Mouse (Mus musculus): ENCODE results near the gene Tepp. TPM values are rescaled to one million over a fixed set of nuclear protein-coding genes. Genes with fewer than 3 reads are reported as not detected.
A peak's percentile ranks its signal among the peaks of the same experiment; 100 is the strongest.

The Tepp gene
- polyA plus RNA-seq, 1 experiment, result not detected

GRCm38 (mm10) chr8:95324646-95325045, 14.3 kb downstream of the Tepp start:
- TF ChIP-seq MYOG (IDR thresholded peaks at IDR 0.05; ENCODE audit: control insufficient read depth, extremely low read depth, insufficient read length) (no peak), CEBPB (IDR thresholded peaks at IDR 0.05; ENCODE audit: low read depth) (no peak), MYOD1 (IDR thresholded peaks at IDR 0.05; ENCODE audit: control insufficient read depth, insufficient read length, low read depth) (no peak), CTCF (IDR thresholded peaks at IDR 0.05; ENCODE audit: control insufficient read depth, insufficient read depth, insufficient read length) (no peak), USF1 (IDR thresholded peaks at IDR 0.05; ENCODE audit: low read depth) (no peak), FOSL1 (IDR thresholded peaks at IDR 0.05; ENCODE audit: insufficient read depth, low read length, poor library complexity, severe bottlenecking) (no peak), MAX (IDR thresholded peaks at IDR 0.05) (no peak)
- H3K36me3 ChIP-seq (ENCODE audit: control insufficient read depth, insufficient read depth), result peaks cover 34% of the 10 kb centered on the region
- peaks cover 9% of the 10 kb centered on the region for H3K79me2 ChIP-seq (ENCODE audit: control insufficient read depth, insufficient read depth)
- peaks cover 1% of the 10 kb centered on the region for H3K79me3 ChIP-seq (ENCODE audit: low read depth)
- H3K4me3 ChIP-seq (ENCODE audit: insufficient read depth, poor library complexity, severe bottlenecking), result no peak overlapping the region
- H3K27me3 ChIP-seq (ENCODE audit: control insufficient read depth, insufficient read depth, insufficient read length), result no peaks in the 10 kb centered on the region
- H3ac ChIP-seq (ENCODE audit: control insufficient read depth, insufficient read length, low read depth), result no peak overlapping the region

- no peaks in the 10 kb centered on the region for H3K27me3 ChIP-seq (ENCODE audit: control insufficient read depth, insufficient read depth, insufficient read length)
- no peak overlapping the region for H3ac ChIP-seq (ENCODE audit: control insufficient read depth, insufficient read length, low read depth)
- peaks cover 34% of the 10 kb centered on the region for H3K36me3 ChIP-seq (ENCODE audit: control insufficient read depth, insufficient read depth)
Measured at GRCm38 (mm10) chr8:95326822-95327221, 16.5 kb downstream of the Tepp start.

GRCm38 (mm10) chr8:95327866-95328465, 17.6 kb downstream of the Tepp start:
- no peak for TF ChIP-seq CTCF (IDR thresholded peaks at IDR 0.05; ENCODE audit: control insufficient read depth, insufficient read depth, insufficient read length)
- TF ChIP-seq MAX (IDR thresholded peaks at IDR 0.05), result no peak
- TF ChIP-seq FOSL1 (IDR thresholded peaks at IDR 0.05; ENCODE audit: insufficient read depth, low read length, poor library complexity, severe bottlenecking), result no peak
- Histone ChIP-seq H3K36me3 (ENCODE audit: control insufficient read depth, insufficient read depth) (peaks cover 34% of the 10 kb centered on the region), H3K79me2 (ENCODE audit: control insufficient read depth, insufficient read depth) (peaks cover 35% of the 10 kb centered on the region), H3K79me3 (ENCODE audit: low read depth) (peaks cover 12% of the 10 kb centered on the region), H3ac (ENCODE audit: control insufficient read depth, insufficient read length, low read depth) (no peak overlapping the region), H3K4me3 (ENCODE audit: insufficient read depth, poor library complexity, severe bottlenecking) (no peak overlapping the region), H3K27me3 (ENCODE audit: control insufficient read depth, insufficient read depth, insufficient read length) (no peaks in the 10 kb centered on the region)

More at GRCm38 (mm10) chr8:95326822-95327221, 16.5 kb downstream of the Tepp start:
- peaks cover 28% of the 10 kb centered on the region for H3K79me2 ChIP-seq (ENCODE audit: control insufficient read depth, insufficient read depth)
- H3K79me3 ChIP-seq (ENCODE audit: low read depth), result peaks cover 12% of the 10 kb centered on the region
- no peak overlapping the region for H3K4me3 ChIP-seq (ENCODE audit: insufficient read depth, poor library complexity, severe bottlenecking)
- TF ChIP-seq MYOG (IDR thresholded peaks at IDR 0.05; ENCODE audit: control insufficient read depth, extremely low read depth, insufficient read length) (no peak), CEBPB (IDR thresholded peaks at IDR 0.05; ENCODE audit: low read depth) (no peak), MAX (IDR thresholded peaks at IDR 0.05) (no peak), USF1 (IDR thresholded peaks at IDR 0.05; ENCODE audit: low read depth) (no peak), CTCF (IDR thresholded peaks at IDR 0.05; ENCODE audit: control insufficient read depth, insufficient read depth, insufficient read length) (no peak), MYOD1 (IDR thresholded peaks at IDR 0.05; ENCODE audit: control insufficient read depth, insufficient read length, low read depth) (no peak)

- no peak for TF ChIP-seq MAX (IDR thresholded peaks at IDR 0.05)
- no peak for TF ChIP-seq CTCF (IDR thresholded peaks at IDR 0.05; ENCODE audit: control insufficient read depth, insufficient read depth, insufficient read length)
- TF ChIP-seq MYOG (IDR thresholded peaks at IDR 0.05; ENCODE audit: control insufficient read depth, extremely low read depth, insufficient read length), result no peak
- TF ChIP-seq USF1 (IDR thresholded peaks at IDR 0.05; ENCODE audit: low read depth), result no peak
- no peak for TF ChIP-seq CEBPB (IDR thresholded peaks at IDR 0.05; ENCODE audit: low read depth)
- no peak for TF ChIP-seq MYOD1 (IDR thresholded peaks at IDR 0.05; ENCODE audit: control insufficient read depth, insufficient read length, low read depth)
- no peak for TF ChIP-seq FOSL1 (IDR thresholded peaks at IDR 0.05; ENCODE audit: insufficient read depth, low read length, poor library complexity, severe bottlenecking)
- H3ac ChIP-seq (ENCODE audit: control insufficient read depth, insufficient read length, low read depth), result no peak overlapping the region
- peaks cover 12% of the 10 kb centered on the region for H3K79me3 ChIP-seq (ENCODE audit: low read depth)
- peaks cover 45% of the 10 kb centered on the region for H3K36me3 ChIP-seq (ENCODE audit: control insufficient read depth, insufficient read depth)
- no peaks in the 10 kb centered on the region for H3K27me3 ChIP-seq (ENCODE audit: control insufficient read depth, insufficient read depth, insufficient read length)
- H3K79me2 ChIP-seq (ENCODE audit: control insufficient read depth, insufficient read depth), result peaks cover 43% of the 10 kb centered on the region
- peak overlapping the region; percentile 79 for H3K4me3 ChIP-seq (ENCODE audit: insufficient read depth, poor library complexity, severe bottlenecking)
Measured at GRCm38 (mm10) chr8:95330367-95330766, 20.0 kb downstream of the Tepp start.

- Histone ChIP-seq H3K4me3 (ENCODE audit: insufficient read depth, poor library complexity, severe bottlenecking) (peak overlapping the region; percentile 79), H3K36me3 (ENCODE audit: control insufficient read depth, insufficient read depth) (peaks cover 49% of the 10 kb centered on the region), H3K27me3 (ENCODE audit: control insufficient read depth, insufficient read depth, insufficient read length) (no peaks in the 10 kb centered on the region), H3K79me2 (ENCODE audit: control insufficient read depth, insufficient read depth) (peaks cover 43% of the 10 kb centered on the region), H3K79me3 (ENCODE audit: low read depth) (peaks cover 12% of the 10 kb centered on the region), H3ac (ENCODE audit: control insufficient read depth, insufficient read length, low read depth) (peak overlapping the region; percentile 99)
- TF ChIP-seq CTCF (IDR thresholded peaks at IDR 0.05; ENCODE audit: control insufficient read depth, insufficient read depth, insufficient read length), result no peak
- no peak for TF ChIP-seq CEBPB (IDR thresholded peaks at IDR 0.05; ENCODE audit: low read depth)
- no peak for TF ChIP-seq MAX (IDR thresholded peaks at IDR 0.05)
- no peak for TF ChIP-seq MYOG (IDR thresholded peaks at IDR 0.05; ENCODE audit: control insufficient read depth, extremely low read depth, insufficient read length)
- no peak for TF ChIP-seq USF1 (IDR thresholded peaks at IDR 0.05; ENCODE audit: low read depth)
- no peak for TF ChIP-seq MYOD1 (IDR thresholded peaks at IDR 0.05; ENCODE audit: control insufficient read depth, insufficient read length, low read depth)
- TF ChIP-seq FOSL1 (IDR thresholded peaks at IDR 0.05; ENCODE audit: insufficient read depth, low read length, poor library complexity, severe bottlenecking), result no peak
Measured at GRCm38 (mm10) chr8:95331156-95331719, 20.9 kb downstream of the Tepp start.

All from C2C12 (cell line).